Mouse (Mus musculus): ENCODE data around the gene Cox7a1. TPM values are rescaled to one million over a fixed set of nuclear protein-coding genes. Genes with fewer than 3 reads are reported as not detected.
"Not testable (repeated sequence)": the region's sequence is repeated elsewhere in the genome, so short reads cannot be mapped to it uniquely, and the experiment has no call there.

Cox7a1 gene
- polyA plus RNA-seq, 1 experiment from 2014 or later, result 330 TPM

DNA sequence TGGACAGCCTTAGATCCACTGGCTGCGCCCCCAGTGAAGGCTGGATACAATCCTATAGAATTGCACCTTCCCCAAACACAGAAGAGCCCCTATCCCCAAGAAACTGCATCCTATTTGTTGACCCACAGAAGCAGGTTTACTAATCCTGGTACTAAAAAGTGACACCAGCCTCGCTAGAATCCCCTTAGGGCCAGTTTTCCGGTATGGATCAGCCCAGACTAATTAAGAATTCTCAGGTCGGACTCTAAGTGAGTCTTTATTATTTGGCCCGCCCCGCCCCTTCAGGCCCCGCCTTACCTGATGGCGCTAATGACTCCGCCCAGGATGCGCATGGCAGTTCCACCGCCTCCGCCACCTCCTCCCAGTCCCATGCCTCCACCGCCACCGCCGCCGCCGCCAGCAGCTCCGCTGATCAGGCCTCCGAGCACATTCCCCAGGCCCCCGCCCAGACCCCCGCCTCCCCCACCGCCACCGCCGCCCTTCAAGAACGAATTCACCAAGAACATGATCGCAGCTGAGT is 9.7 kb downstream of the Cox7a1 start:
- Histone ChIP-seq H3K4me2 (peak overlapping the region; percentile 93), H3K27ac (replicated peaks) (peak overlapping the region; percentile 93), H3K4me1 (peaks cover 27% of the 10 kb centered on the region), H3K36me3 (peaks cover 40% of the 10 kb centered on the region), H3K9ac (peak overlapping the region; percentile 98), H3K4me3 (peak overlapping the region; percentile 91), H3K9me3 (no peaks in the 10 kb centered on the region), H3K27me3 (replicated peaks) (no peaks in the 10 kb centered on the region)
- peak; percentile 71 for ATAC-seq (ENCODE audit: extremely low read depth, insufficient number of reproducible peaks, low FRiP score, low TSS enrichment)
- under 1% methylated on average over 20 of the region's 26 CpGs for WGBS

DNA sequence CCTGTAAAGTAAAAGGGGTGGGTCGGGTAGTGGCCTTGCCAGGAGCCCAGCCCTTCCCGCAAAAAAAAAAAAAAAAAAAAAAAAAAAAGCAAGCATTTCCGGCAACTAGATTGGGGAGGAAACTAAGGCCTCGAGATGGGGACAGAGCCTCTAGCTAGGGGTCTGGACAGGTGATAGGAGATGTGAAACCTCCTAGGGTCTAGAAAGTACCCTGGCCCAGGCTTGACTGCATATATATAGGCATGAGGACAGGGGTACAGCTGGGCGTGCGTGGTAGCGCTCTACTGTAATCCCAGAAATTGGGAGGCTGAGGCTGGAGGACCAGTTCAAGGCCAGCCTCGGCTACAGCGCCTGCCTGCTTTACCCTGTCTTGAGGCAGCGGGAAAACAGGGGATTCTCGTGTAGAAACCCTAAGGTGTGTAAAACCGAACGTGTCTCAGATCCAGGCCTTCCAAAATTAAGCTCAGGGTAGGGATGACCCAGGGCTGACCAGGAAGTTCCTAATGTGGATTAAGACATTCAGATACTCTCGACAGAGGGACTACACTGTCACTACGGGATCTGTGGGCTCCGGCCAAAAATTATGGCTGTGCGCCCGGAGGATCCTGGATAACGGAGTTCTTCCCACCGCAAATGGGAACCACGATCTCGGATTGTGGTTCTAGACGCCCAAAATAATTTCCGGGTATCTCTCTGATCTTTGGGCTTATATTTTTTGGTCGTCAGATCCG is 10.3 kb downstream of the Cox7a1 start:
- peak overlapping the region; percentile 98 for H3K9ac ChIP-seq
- no peaks in the 10 kb centered on the region for H3K27me3 ChIP-seq (replicated peaks)
- H3K9me3 ChIP-seq, result no peaks in the 10 kb centered on the region
- peaks cover 27% of the 10 kb centered on the region for H3K4me1 ChIP-seq
- WGBS, result under 1% methylated on average over 26 of the region's 26 CpGs
- peak; percentile 1; the same call in 1 of the 2 replicates for ATAC-seq (ENCODE audit: extremely low read depth, insufficient number of reproducible peaks, low FRiP score, low TSS enrichment)
- H3K36me3 ChIP-seq, result peaks cover 34% of the 10 kb centered on the region
- H3K27ac ChIP-seq (replicated peaks), result peak overlapping the region; percentile 93
- peak overlapping the region; percentile 91 for H3K4me3 ChIP-seq
- peak overlapping the region; percentile 93 for H3K4me2 ChIP-seq

DNA sequence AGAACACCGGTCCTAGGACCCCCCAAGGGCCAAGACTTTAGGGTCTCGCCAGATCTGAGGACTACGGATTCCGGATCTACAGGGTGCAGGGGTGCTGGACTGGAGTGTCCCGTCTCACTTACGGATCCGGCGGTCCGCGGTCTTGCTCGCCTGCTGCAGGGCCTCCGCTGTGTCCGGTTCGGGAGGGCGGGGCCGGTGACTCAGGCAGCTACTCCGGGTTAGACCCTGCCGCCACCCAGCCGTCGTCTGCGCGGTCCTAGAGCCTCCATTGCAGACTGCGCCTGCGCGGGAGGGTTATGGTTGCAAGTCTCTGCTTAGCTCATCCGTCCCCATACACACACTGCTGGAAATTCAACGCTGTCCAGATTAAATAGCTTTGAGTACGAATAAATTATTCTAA is 10.9 kb downstream of the Cox7a1 start:
- peaks cover 29% of the 10 kb centered on the region for H3K36me3 ChIP-seq
- H3K4me1 ChIP-seq, result peaks cover 27% of the 10 kb centered on the region
- peak overlapping the region; percentile 91 for H3K4me3 ChIP-seq
- peak; percentile 88 for ATAC-seq (ENCODE audit: extremely low read depth, insufficient number of reproducible peaks, low FRiP score, low TSS enrichment)
- no peaks in the 10 kb centered on the region for H3K27me3 ChIP-seq (replicated peaks)
- H3K9me3 ChIP-seq, result no peaks in the 10 kb centered on the region
- H3K4me2 ChIP-seq, result peak overlapping the region; percentile 93
- peak overlapping the region; percentile 98 for H3K9ac ChIP-seq
- under 1% methylated on average over 28 of the region's 28 CpGs for WGBS
- H3K27ac ChIP-seq (replicated peaks), result peak overlapping the region; percentile 93

DNA sequence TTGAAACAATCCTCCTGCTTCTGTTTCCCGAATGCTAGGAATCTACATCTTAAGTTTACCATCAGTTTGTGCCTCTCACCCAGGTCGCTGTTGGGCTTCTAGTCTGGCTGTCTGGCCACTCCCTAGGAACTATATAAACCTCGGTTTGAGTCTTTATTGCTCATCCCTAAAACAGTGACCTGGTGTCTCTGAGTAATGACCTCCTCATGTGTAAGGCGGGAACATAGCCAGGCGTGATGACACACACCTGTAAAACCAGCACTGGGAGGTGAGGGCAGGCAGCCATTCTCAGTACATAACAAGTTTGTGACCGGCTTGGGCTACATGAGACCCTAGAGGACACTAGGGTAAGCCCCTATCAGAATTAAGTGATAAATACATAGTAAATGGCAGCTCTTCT is 11.5 kb downstream of the Cox7a1 start:
- H3K4me1 ChIP-seq, result peaks cover 27% of the 10 kb centered on the region
- H3K27me3 ChIP-seq (replicated peaks), result no peaks in the 10 kb centered on the region
- WGBS, result 62% methylated on average over 6 of the region's 6 CpGs
- peaks cover 24% of the 10 kb centered on the region for H3K36me3 ChIP-seq
- no peak overlapping the region for H3K27ac ChIP-seq (replicated peaks)
- H3K4me2 ChIP-seq, result peak overlapping the region; percentile 93
- peak overlapping the region; percentile 91 for H3K4me3 ChIP-seq
- H3K9me3 ChIP-seq, result no peaks in the 10 kb centered on the region
- H3K9ac ChIP-seq, result peak overlapping the region; percentile 98
- no peak for ATAC-seq (ENCODE audit: extremely low read depth, insufficient number of reproducible peaks, low FRiP score, low TSS enrichment)

DNA sequence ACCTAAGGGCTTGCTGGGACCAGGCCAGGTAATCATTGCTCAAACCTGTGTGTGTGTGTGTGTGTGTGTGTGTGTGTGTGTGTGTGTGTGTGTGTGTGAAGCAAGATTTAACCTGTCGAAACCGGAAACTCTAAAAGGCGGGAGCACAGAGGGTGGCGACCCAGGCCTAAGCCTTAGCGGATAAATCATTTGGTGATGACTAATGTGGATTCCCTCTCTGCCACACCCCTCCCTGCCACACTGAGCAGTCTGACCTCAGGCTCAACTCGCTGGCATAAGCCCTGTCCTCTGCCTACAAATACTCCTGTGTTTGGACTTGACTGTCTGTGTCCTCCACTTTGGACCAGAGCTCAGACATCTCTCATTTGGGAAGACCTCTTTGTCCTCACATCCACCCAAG is 12.2 kb downstream of the Cox7a1 start:
- H3K4me1 ChIP-seq, result peaks cover 27% of the 10 kb centered on the region
- H3K4me2 ChIP-seq, result no peak overlapping the region
- H3K27me3 ChIP-seq (replicated peaks), result no peaks in the 10 kb centered on the region
- 0 out of 2 replicates have a peak overlapping the region, but pooled peaks have one; percentile 1 for H3K9ac ChIP-seq
- peaks cover 16% of the 10 kb centered on the region for H3K36me3 ChIP-seq
- no peak overlapping the region for H3K4me3 ChIP-seq
- H3K27ac ChIP-seq (replicated peaks), result no peak overlapping the region
- H3K9me3 ChIP-seq, result no peaks in the 10 kb centered on the region
- 62% methylated on average over 6 of the region's 6 CpGs for WGBS
- ATAC-seq (ENCODE audit: extremely low read depth, insufficient number of reproducible peaks, low FRiP score, low TSS enrichment), result no peak

DNA sequence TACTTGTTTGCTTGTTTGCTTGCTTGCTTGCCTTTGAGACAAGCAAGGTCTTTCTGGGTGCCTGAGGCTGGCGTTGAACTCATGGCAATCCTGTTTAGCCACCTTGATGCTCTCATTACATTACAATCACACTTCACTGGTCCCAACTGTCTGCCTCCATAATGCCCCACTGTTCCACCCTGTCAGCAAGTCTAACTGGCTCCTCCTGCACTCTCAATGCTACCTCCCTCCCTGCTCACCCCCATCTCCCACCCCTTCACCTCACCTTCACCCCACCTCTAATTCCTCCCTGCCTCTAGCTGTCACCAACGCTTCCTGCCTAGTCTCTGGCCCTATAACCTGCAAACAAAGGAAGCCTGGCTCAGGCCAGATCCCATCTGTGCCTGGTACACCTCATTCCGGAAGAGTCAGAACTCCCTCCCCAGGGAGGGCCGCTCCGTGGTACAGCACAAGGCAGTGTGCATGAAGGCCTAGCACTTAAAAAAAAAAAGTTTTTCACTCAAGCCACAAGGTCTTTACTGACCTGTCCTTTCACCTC is 13.7 kb downstream of the Cox7a1 start:
- H3K4me3 ChIP-seq, result no peak overlapping the region
- H3K9me3 ChIP-seq, result no peaks in the 10 kb centered on the region
- no peaks in the 10 kb centered on the region for H3K27me3 ChIP-seq (replicated peaks)
- no peak overlapping the region for H3K9ac ChIP-seq
- H3K4me1 ChIP-seq, result peaks cover 24% of the 10 kb centered on the region
- peaks cover 2% of the 10 kb centered on the region; the same call in 1 of the 2 replicates for H3K36me3 ChIP-seq
- no peak for ATAC-seq (ENCODE audit: extremely low read depth, insufficient number of reproducible peaks, low FRiP score, low TSS enrichment)
- H3K27ac ChIP-seq (replicated peaks), result no peak overlapping the region
- 50% methylated on average over 5 of the region's 5 CpGs for WGBS
- H3K4me2 ChIP-seq, result no peak overlapping the region

DNA sequence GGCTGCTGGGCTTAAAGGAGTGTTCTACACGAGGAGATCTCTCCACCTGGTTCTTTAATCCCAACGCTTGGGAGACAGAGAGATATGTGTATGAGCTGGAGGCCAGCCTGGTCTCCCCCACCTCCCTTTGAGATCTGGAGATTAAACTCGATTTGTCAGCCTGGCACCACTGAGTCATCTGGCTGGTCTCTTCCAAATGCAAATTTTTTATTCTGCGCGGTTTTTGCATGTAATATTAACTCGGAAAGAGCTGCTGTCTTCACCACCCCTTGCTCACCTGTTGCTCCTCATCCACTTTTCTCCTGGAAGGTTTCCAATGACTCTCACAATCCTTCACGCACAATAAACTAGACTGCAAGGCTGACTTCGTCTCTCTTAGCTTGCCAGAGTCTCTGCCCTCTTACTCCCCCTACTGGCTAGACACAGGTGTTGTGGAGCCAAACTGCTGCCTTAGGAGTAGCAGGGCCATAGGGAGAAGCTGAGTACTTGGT is 14.6 kb downstream of the Cox7a1 start, which contains the start of gene Capns1:
Capns1 (minus strand) TSS at position 331 of the 491 bp plus-strand sequence.
- H3K4me2 ChIP-seq, result peak within 1 kb of the TSS; percentile 54
- H3K4me3 ChIP-seq, result no peak within 1 kb of the TSS
- peaks cover 15% of the 10 kb centered on the region for H3K4me1 ChIP-seq
- H3K27ac ChIP-seq (replicated peaks), result no peak within 1 kb of the TSS; the same call in 1 of the 2 replicates
- H3K9me3 ChIP-seq, result no peaks in the 10 kb centered on the region
- H3K36me3 ChIP-seq, result no peaks in the 10 kb centered on the region
- H3K27me3 ChIP-seq (replicated peaks), result no peaks in the 10 kb centered on the region
- 6% methylated on average over 8 of the region's 8 CpGs for WGBS
- no peak for ATAC-seq (ENCODE audit: extremely low read depth, insufficient number of reproducible peaks, low FRiP score, low TSS enrichment)
- 0 out of 2 replicates have a peak within 1 kb of the TSS, but pooled peaks have one; percentile 28 for H3K9ac ChIP-seq

DNA sequence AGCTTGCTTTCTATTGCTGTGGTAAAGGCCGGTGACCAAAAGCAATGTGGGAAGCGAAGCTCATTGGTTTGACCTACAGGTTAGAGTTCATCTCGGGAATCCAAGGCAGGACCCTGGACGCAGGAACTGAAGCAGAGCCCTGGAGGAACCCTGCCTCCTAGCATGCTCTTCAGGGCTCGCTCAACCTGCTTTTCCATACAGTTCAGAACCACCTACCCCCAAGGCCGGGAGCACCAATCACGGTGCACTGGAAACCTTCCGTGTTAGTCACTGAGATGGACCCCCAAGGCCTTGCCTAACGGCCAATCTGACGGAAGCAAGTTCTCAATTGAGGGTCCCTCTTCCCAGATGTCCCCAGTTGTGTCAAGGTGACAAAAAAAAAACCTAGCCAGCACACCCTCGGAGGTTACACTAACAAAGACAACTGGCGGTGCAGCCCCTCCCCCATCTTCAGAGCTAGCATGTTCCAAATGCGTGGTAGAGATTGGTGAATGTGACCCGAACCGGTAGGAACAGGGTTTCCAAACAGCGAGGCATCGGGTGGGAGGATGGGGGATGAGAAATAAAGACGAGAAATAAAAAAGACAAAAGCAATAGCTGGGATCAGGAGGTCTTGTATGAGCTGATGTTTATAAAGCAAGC is 15.7 kb downstream of the Cox7a1 start:
- ATAC-seq (ENCODE audit: extremely low read depth, insufficient number of reproducible peaks, low FRiP score, low TSS enrichment), result no peak
- WGBS, result 70% methylated on average over 18 of the region's 18 CpGs
- no peaks in the 10 kb centered on the region for H3K9me3 ChIP-seq

DNA sequence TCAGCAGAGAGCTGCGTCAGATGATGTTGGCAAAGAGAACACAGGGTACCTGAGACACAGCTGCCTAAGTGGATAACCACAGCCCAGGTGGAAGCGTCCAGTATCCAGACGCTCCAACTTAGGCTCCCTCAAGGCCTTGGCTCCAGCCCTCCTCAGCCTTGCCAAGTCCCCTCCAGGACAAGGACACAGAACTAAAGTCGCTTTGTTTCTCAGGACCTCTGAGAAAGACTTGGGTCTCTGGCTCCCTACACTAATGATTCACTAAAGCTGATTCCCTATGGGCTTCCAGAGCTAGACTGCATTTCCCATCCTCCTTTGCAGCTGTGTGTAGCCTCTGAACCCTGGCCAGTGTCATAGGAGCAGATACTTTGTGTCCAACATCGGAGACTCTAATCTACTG is 16.3 kb downstream of the Cox7a1 start:
- H3K4me1 ChIP-seq, result peaks cover 24% of the 10 kb centered on the region
- ATAC-seq (ENCODE audit: extremely low read depth, insufficient number of reproducible peaks, low FRiP score, low TSS enrichment), result no peak

More for the DNA sequence above, 15.7 kb downstream of the Cox7a1 start:
- Histone ChIP-seq H3K4me1 (peaks cover 23% of the 10 kb centered on the region), H3K36me3 (no peaks in the 10 kb centered on the region), H3K4me3 (no peak overlapping the region), H3K27ac (replicated peaks) (no peak overlapping the region), H3K4me2 (no peak overlapping the region), H3K27me3 (replicated peaks) (no peaks in the 10 kb centered on the region), H3K9ac (no peak overlapping the region)

DNA sequence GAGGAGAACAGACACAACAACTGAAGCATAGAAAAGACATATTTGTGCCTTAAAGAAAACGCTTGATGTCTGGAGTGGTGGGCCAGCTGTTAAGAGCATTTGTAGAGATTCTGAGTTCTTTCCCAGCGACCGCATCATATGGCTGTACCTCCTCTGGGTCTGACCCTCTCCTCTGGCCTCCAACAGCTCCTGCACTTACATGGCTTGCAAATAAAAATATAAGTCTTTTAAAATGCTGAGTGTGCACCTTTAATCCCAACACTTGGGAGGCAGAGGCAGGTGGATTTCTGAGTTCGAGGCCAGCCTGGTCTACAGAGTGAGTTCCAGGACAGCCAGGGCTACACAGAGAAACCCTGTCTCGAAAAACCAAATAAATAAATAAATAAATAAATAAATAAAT is 16.7 kb downstream of the Cox7a1 start:
- H3K36me3 ChIP-seq; H3K4me2 ChIP-seq; ATAC-seq (ENCODE audit: extremely low read depth, insufficient number of reproducible peaks, low FRiP score, low TSS enrichment); H3K27me3 ChIP-seq (replicated peaks); H3K27ac ChIP-seq (replicated peaks); H3K9me3 ChIP-seq; H3K4me3 ChIP-seq; H3K9ac ChIP-seq: not testable (repeated sequence)
- 85% methylated on average over 5 of the region's 5 CpGs for WGBS
- peaks cover 20% of the 10 kb centered on the region for H3K4me1 ChIP-seq

More for the DNA sequence above, 16.3 kb downstream of the Cox7a1 start:
- Histone ChIP-seq H3K9me3 (no peaks in the 10 kb centered on the region), H3K9ac (no peak overlapping the region), H3K36me3 (no peaks in the 10 kb centered on the region), H3K4me2 (no peak overlapping the region), H3K27ac (replicated peaks) (no peak overlapping the region), H3K27me3 (replicated peaks) (no peaks in the 10 kb centered on the region), H3K4me3 (no peak overlapping the region)
- 81% methylated on average over 5 of the region's 5 CpGs for WGBS
